Mouse (Mus musculus) erythroblast, embryonic 14.5 days (primary cell): ENCODE results near the gene Tlr9.

Experiments
- GATA1 ChIP-seq: IDR thresholded peaks from 2 replicates; pipeline ENCODE4 v1.6.1; 2012; ENCODE audit warnings: low read length, inconsistent platforms, mixed read lengths
- TAL1 ChIP-seq: IDR thresholded peaks from 3 replicates; pipeline ENCODE4 v1.6.1; 2012; ENCODE audit warnings: low read length, inconsistent platforms, mixed read lengths

DNA sequence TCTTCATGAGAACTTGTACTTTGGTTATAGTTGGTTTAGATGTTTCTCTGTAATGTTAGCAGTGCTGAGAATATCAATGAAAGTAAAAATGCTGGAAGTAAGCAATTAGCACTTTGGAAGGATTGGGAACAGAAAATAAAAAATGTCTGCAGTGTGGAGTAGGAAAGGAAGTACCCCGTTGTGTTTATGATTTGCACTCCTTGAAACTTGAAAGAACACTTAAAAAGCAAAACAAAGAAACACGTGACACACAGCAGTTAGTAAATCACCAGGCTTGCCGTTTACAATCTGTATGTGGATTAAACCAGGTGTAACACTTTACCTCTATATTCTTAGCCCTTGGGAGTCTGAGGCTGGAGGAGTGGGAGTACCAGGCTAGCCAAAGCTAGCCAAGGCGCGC lies 45.6 kb upstream of the Tlr9 start:
- no peak for TF ChIP-seq GATA1
- no peak for TF ChIP-seq TAL1
